Mouse (Mus musculus): ENCODE data around the gene Fam151b. TPM values are rescaled to one million over a fixed set of nuclear protein-coding genes. Genes with fewer than 3 reads are reported as not detected.

Gene Fam151b
- polyA plus RNA-seq (2017; shearing (Covaris generic)) = not detected

DNA sequence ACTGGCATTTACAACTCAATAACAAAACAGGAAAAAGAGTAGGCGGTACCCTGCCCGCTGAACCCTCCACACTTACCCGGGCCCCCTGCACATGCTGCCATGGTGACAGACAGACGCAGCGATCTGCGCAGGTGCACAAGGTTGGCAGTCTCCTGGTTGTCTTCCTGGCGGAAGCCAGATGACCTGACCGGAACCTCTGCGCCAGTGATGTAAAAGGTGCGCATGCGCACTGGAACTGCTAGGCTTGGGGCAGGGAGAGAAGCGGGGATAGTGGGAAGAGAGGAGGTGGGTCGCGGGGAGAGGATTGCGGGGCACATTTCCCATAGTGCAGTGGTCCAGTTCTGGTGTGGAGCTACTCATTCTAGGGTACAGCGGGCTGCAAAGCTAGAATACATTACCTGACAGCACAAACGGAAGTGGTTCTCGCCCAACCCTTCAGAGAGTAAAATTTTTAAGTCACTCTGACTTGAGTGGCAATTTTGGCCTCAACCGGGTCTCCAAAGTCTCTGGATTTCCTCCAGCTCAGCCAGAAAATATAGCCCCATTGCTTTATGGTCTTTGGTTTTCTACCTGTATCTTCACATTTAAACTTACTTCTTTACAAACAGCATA is at the start of gene Fam151b:
Gene Fam151b (minus strand): TSS at position 164 of the 612 bp plus-strand sequence.
- peak; percentile 98 for ATAC-seq

DNA sequence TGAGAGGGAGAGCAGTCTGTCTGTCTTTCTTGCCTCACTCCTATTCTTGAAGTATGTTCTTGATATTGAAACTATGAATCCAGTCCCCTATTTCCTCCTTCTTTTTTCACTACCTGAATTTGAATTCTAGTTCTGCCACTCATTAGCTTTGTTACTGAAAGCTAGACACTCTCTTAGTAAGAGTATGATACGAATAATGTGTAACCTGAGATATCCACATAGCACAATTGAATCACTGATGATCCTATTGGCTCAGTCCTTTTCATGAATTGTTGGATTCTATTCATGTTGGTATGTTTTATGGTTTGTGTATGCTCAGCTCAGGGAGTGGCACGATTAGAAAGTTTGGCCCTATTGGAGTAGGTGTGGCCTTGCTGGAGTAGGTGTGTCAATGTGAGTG is 48.4 kb upstream of the Fam151b start:
- no peak for ATAC-seq

DNA sequence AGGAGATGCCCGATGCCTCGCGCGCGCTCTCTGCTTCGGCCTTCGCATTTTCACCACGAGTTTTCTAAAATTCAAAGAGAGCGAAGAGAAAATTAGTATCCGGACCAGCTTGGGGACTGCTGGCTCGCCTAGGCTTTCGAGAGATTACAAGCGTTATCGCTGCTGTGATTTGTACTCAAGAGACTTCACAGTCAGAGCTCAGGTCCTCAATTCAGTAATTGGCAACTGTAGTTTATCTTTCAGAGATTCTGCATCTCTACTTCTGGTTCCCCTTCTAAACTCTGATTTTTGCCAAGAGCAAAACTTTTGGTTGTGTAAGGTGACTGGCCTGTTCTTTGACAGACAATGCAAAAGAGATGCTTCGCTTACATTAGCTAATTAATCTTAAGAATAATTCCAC is 47.4 kb upstream of the Fam151b start:
- no peak for ATAC-seq

DNA sequence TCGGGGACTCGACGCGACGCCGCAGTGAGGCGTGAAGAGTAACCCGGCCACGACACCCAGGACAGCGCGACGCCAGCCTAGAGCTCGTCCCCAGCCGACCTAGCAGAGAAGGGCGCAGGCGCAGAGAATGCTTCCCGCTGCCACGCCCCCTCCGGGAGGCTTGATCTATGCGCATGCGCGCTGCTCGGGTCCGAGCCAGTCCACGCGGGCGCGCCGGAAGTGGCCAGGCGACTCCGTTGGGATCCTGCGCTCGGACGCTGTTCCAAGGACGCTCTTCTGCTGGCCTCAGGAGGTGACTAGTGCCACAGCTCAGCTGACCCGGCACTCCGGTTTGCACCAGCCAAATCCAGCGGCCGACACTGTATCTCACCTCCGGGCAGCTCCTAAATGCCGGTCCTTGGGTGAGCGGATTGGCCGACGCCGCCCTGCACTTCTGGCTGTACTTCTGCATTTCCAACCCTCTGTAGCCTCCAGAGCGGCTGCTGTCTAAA is 47.0 kb upstream of the Fam151b start, which contains the start of gene Zfyve16:
Gene Zfyve16 (minus strand): TSS at position 148 of the 491 bp plus-strand sequence.
- peak; percentile 82 for ATAC-seq

- ATAC-seq = peak; percentile 31
Measured at GRCm38 (mm10) chr13:92529828-92530720, 46.3 kb upstream of the Fam151b start.

DNA sequence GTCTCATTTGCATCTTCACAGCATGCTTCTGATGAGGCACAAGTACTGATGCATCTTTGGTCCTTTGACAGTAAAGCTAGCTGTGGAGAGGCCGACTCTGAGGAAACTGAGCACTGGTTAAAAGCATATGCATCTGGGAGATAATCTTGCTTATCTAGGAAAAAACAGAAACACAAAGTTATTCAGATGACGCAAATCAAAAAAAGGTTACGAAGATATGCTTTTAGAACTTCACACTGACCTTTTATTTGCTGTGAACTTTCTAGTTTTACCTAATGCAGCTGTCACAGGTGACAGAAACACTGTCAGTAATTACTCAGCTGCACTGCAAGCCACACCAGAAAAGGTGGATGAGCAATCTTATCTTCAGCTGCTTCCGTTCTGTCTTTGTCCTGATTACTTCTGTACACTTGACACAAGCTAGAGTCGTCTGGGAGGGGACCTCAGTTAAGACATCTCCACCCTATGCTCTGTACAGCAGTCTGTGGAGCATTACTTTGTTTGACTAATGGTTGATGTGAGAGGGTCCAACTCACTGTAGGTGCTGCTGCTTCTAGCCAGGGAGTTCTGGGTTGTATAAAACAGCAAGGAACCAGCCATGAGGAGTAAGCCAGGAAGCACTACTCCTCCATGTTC is 39.5 kb upstream of the Fam151b start:
- ATAC-seq = peak; percentile 28

GRCm38 (mm10) chr13:92504871-92505270 is 21.1 kb upstream of the Fam151b start:
- ATAC-seq = no peak

- no peak for ATAC-seq
Measured at GRCm38 (mm10) chr13:92491923-92492322, 8.1 kb upstream of the Fam151b start.

DNA sequence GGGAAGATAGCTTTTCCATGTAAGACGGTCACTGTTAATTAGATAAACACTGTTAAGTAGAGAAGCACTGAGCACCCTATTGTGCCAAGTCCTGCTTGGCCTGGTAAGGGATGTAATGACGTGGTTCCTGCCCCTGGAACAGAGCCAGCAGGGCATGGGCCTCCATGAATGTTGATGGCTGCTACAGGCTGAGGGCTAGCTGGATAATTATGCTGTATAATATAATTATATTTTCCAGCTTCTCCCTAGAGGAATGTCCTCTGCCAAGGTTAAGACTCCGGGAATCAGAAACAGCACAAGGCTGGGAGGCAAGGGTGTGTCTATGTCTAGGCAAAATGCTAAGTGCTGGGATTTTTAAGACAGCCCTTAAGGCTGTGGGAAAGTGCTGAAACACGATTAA is 7.0 kb upstream of the Fam151b start:
- ATAC-seq = no peak

DNA sequence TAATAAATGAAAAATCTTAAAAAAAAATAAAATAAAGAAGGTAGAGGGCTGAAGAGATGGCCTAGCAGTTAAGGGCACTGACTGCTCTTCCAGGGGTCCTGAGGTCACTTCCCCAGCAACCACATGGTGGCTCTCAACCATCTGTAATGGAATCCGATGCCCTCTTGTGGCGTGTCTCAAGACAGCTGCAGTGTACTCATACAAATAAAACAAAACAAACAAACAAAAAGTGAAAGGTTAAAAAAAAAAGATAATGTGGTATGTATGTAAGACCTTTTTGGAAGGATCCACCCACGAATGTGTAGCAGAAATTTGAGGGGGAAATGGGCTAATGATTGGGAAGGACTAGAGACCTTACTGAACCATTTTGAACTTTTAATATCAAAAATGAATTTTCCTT is 467 bp downstream of the Fam151b start:
- ATAC-seq = peak; percentile 64

DNA sequence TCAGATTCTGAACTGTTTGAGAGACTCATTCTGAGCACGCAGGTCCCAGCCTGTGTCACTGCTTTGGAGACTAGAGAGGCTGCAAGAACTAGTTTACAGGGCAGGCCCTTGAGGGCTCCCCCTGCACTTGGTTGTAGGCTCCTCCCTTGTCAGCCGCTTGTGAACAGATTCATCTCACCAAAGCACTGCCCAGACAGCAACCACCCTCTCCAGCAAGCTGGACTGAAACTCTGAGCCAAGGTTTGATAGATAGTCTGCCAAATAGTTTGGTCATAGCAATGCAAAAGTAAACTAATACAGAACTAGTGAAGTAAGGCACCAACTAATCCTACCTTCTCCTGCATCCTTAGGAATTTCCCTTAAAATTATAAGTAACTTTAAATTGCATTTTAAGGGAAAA is 13.7 kb downstream of the Fam151b start:
- ATAC-seq = no peak

DNA sequence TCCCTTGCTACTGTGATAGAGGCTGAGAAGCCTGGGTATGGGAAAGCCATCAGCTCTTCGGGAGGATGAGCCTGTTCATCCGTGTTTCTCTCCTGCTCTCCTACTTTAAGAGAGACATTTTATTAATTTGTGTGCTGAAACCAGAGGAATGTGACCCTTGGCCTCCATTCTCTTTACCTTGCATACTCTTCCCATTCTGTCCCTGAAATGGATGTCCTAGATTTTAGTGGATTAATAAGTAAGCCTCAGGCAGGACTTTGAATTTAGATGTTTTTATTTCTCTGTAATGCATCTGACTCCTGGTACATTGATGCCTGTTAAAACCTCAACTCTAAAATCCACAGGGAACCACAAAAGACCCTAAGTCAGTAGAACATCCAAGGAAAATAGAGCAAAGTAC is 14.4 kb downstream of the Fam151b start:
- ATAC-seq = no peak

DNA sequence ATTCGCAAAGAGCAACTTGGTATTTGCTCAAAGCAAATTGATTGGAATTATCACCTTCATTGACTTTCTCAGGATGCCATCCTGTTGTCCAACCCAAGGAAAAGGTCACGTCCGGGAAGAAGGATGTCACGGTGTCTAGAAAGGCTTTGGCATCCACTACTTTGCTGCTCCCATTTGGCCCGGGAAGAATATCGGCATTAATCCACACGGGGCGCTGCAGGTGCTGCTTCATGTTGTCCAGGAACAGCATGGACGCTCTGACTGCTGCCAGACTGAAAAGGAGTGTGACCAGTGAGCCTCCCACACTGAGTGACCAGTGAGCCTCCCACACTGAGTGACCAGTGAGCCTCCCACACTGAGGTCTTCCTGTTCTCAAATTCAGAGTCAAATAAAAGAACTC is 15.9 kb downstream of the Fam151b start:
- ATAC-seq = no peak

GRCm38 (mm10) chr13:92464698-92465097 is 19.1 kb downstream of the Fam151b start:
- no peak for ATAC-seq

GRCm38 (mm10) chr13:92446872-92447271 is 36.9 kb downstream of the Fam151b start:
- ATAC-seq = no peak

GRCm38 (mm10) chr13:92440286-92440685 is 43.5 kb downstream of the Fam151b start:
- ATAC-seq = no peak

DNA sequence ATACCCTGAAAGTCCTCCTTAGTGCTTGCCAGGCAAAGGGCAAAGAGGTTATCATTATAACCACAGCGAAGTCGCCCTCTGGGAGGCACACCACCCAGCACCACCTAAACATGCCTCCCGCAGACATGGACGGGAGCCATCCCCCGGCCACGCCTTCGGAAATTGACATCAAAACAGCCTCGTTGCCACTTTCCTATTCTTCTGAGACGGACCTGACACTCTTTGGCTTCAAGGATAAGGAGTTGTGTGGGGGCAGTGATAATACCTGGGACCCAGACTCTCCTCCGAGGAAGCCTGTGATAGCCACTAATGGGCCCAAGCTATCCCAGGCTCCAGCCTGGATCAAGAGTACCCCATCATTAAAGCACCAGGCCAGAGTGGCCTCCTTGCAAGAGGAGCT is 45.2 kb downstream of the Fam151b start:
- no peak for ATAC-seq

GRCm38 (mm10) chr13:92427351-92427855 is 56.4 kb downstream of the Fam151b start:
- ATAC-seq = no peak

DNA sequence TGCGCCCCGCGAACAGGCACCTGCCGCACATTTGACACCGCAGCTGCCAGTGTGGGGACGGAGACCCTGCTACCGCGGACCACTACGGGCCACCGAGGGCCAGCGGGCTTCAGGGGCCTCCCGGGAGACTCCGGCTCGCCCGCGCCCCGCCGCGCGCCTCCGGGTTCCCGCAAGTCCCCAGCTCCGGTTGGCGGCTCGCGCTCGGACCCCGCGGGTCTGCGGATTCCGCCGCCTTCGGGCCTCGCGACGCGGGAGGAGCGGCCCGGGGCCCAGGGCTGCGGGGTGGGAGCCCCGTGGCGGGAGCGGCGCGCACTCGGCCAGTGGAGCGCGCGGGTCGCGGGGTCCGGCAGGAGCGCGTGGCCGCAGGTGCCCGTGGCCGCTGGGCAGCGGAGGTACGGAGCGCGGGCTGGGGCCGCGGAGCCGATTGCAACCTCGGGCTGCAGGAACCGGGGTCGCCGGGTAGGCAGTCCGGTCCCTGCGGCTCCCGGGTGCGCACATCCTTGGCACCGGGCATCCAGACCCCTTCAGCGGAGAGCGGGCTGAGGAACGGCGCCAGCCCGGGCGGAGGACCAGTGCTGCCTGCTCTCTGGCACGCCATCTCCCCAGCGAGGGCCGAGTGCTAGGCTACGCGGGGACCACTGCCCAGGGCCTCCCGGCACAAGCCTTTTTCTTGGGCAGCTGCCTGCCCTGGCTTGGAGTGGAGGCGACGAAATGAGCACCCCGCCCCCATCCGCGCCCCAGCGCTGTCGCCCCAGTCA is 57.3 kb downstream of the Fam151b start:
- no peak for ATAC-seq

GRCm38 (mm10) chr13:92425758-92426264 is 58.0 kb downstream of the Fam151b start, which contains the start of gene Ankrd34b:
Gene Ankrd34b (plus strand): TSS chr13:92425896.
- ATAC-seq = peak; percentile 61

DNA sequence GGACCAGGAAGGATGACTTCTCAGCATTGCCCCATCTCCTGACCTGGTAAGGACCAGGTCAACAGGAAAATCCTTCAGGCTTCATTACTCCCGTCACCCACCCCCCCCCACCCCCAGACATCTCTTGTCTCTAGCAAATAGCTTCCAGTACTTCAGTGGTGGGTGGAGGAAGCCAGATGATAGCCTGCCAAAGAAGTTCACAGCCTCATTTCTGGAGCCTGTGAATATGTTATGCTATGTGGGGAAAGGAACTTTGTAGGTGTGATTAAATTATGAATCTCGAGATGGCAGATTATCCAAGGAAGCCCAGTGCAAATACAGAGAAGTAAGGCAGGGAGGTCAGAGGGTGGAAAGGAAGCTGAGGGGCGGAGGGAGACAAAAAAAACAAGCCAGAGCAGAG is 60.1 kb downstream of the Fam151b start:
- no peak for ATAC-seq

- ATAC-seq = no peak
Measured at GRCm38 (mm10) chr13:92419630-92420029, 64.2 kb downstream of the Fam151b start.

All from activated CD4-positive, CD25-positive, alpha-beta regulatory T cell, adult 4 months (primary cell).